Mouse (Mus musculus) liver, embryonic 14.5 days (tissue): Measurements from ENCODE around the gene Lair1. TPM values are rescaled to one million over a fixed set of nuclear protein-coding genes. Genes with fewer than 3 reads are reported as not detected.
A peak's percentile ranks its signal among the peaks of the same experiment; 100 is the strongest.
"Not testable (repeated sequence)": the region's sequence is repeated elsewhere in the genome, so short reads cannot be mapped to it uniquely, and the experiment has no call there.

Experiments
- ATAC-seq: fragments of 200-750 bp; cut with Nextera tagmentation; 2 replicates; pipeline ENCODE4 v1.8.0; 2017; ENCODE audit warnings: moderate number of reproducible peaks, mild to moderate bottlenecking, moderate library complexity; ENCODE audit not compliant: insufficient read depth
- DNase-seq, 3 experiments: peaks; one replicate each; pipeline ENCODE4 v3.0.0-alpha.2; 2012 to 2013; ENCODE audit warnings: low read depth in 3 of 3, low spot score in 3 of 3
- H3K27ac ChIP-seq: fragments of 300-500 bp; sonication (generic); 2 replicates; pipeline ENCODE4 v1.5.1; 2014; ENCODE audit warnings: moderate library complexity, mild to moderate bottlenecking, control low read depth, inconsistent platforms
- H3K27me3 ChIP-seq: fragments of 300-500 bp; sonication (generic); 2 replicates; pipeline ENCODE4 v1.6.1; 2014; ENCODE audit warnings: mild to moderate bottlenecking, low read length, moderate library complexity; ENCODE audit not compliant: control insufficient read depth, insufficient read depth
- H3K36me3 ChIP-seq: fragments of 300-500 bp; sonication (generic); replicated peaks from 2 replicates; pipeline ENCODE4 v1.6.1; 2014; ENCODE audit warnings: low read depth; ENCODE audit not compliant: control insufficient read depth, insufficient read depth
- H3K4me1 ChIP-seq, 2 experiments: fragments of 200-500 bp in 1 of 2; fragments of 300-500 bp in 1 of 2; sonication (generic) in 1 of 2; replicated peaks; 2 replicates each; pipeline ENCODE4 v1.6.1; 2012 to 2014; ENCODE audit warnings: antibody characterized with exemption in 1 of 2, inconsistent platforms in 1 of 2, low read length in 1 of 2; ENCODE audit not compliant: control insufficient read depth in 2 of 2, insufficient read depth in 2 of 2
- H3K4me2 ChIP-seq: fragments of 300-500 bp; sonication (generic); 2 replicates; pipeline ENCODE4 v1.6.1; 2014; ENCODE audit warnings: low read depth, mild to moderate bottlenecking, control low read depth, moderate library complexity
- H3K4me3 ChIP-seq, 2 experiments: fragments of 200-500 bp in 1 of 2; fragments of 300-500 bp in 1 of 2; sonication (generic) in 1 of 2; 2 replicates each; pipeline ENCODE4 v1.5.1; 2012 to 2014; ENCODE audit warnings: low read depth in 2 of 2, low read length in 2 of 2, mild to moderate bottlenecking in 2 of 2, control low read depth in 1 of 2, inconsistent platforms in 1 of 2, moderate library complexity in 1 of 2; ENCODE audit not compliant: insufficient read depth in 1 of 2
- H3K9ac ChIP-seq: fragments of 300-500 bp; sonication (generic); replicated peaks from 2 replicates; pipeline ENCODE4 v1.6.1; 2014; ENCODE audit warnings: mild to moderate bottlenecking, control low read depth, moderate library complexity
- H3K9me3 ChIP-seq: fragments of 300-500 bp; sonication (generic); 2 replicates; pipeline ENCODE4 v1.6.1; 2016; ENCODE audit warnings: low read length, mixed read lengths; ENCODE audit not compliant: control insufficient read depth
- CTCF ChIP-seq: IDR thresholded peaks from 2 replicates; pipeline ENCODE4 v1.5.1; 2016; ENCODE audit warnings: antibody characterized with exemption, low read depth, control low read depth
- EP300 ChIP-seq: IDR thresholded peaks from 2 replicates; pipeline ENCODE4 v1.6.1; 2016; ENCODE audit warnings: antibody characterized with exemption, low read depth
- WGBS: fragments of 180-500 bp; shearing (Covaris S2); extraction: QIAGEN DNeasy Blood & Tissue Kit; methylation state at CpG from one replicate; pipeline ENCODE4 v1.1.7; 2014; ENCODE audit not compliant: insufficient replicate concordance; 5-methylcytosine and 5-hydroxymethylcytosine counted together
- polyA plus RNA-seq, 2 experiments: library from polyadenylated mRNA; depleted of rRNA in 1 of 2; stranded (reverse) in 1 of 2; unstranded in 1 of 2; fragments of >200 nt; fragmentation: Nextera tagmentation in 1 of 2; extraction: Ambion mirVana in 1 of 2; gene quantifications; 2 replicates each; pipeline versions ENCODE4 v1.2.1 to v1.2.3; 2012 to 2014

Gene Lair1
- polyA plus RNA-seq, 2 experiments = 1.3 to 2.2 TPM

GRCm38 (mm10) chr7:4026794-4027421 is 36.1 kb downstream of the Lair1 start:
- ATAC-seq (no peak), DNase-seq (no peak)
- no peak for TF ChIP-seq EP300
- TF ChIP-seq CTCF = peak; percentile 53
- H3K27me3 ChIP-seq = no peaks in the 10 kb centered on the region
- H3K4me1 ChIP-seq = no peaks in the 10 kb centered on the region
- no peak overlapping the region for H3K9ac ChIP-seq
- H3K9me3 ChIP-seq = no peaks in the 10 kb centered on the region
- no peak overlapping the region for H3K4me3 ChIP-seq
- no peak overlapping the region for H3K27ac ChIP-seq
- no peaks in the 10 kb centered on the region for H3K36me3 ChIP-seq
- 25% methylated on average over 3 of the region's 3 CpGs for WGBS
- H3K4me2 ChIP-seq = no peak overlapping the region

GRCm38 (mm10) chr7:4004636-4005035 is 58.4 kb downstream of the Lair1 start:
- 36% methylated on average over 3 of the region's 3 CpGs for WGBS
- not testable (repeated sequence) for H3K9ac ChIP-seq, H3K4me1 ChIP-seq, DNase-seq, H3K4me3 ChIP-seq, H3K36me3 ChIP-seq, H3K4me2 ChIP-seq, H3K27me3 ChIP-seq, H3K9me3 ChIP-seq, ATAC-seq, H3K27ac ChIP-seq

GRCm38 (mm10) chr7:4003996-4004395 is 59.0 kb downstream of the Lair1 start:
- H3K9me3 ChIP-seq, H3K36me3 ChIP-seq, ATAC-seq, DNase-seq, H3K4me1 ChIP-seq, H3K4me2 ChIP-seq, H3K27me3 ChIP-seq, H3K27ac ChIP-seq, H3K4me3 ChIP-seq, H3K9ac ChIP-seq: not testable (repeated sequence)
- 59% methylated on average over 4 of the region's 4 CpGs for WGBS

GRCm38 (mm10) chr7:3962017-3962416 is 101.0 kb downstream of the Lair1 start:
- H3K27me3 ChIP-seq = no peaks in the 10 kb centered on the region
- DNase-seq = no peak
- no peak overlapping the region for H3K9ac ChIP-seq
- H3K4me2 ChIP-seq = no peak overlapping the region
- H3K27ac ChIP-seq = no peak overlapping the region
- no peaks in the 10 kb centered on the region for H3K36me3 ChIP-seq
- H3K9me3 ChIP-seq = no peaks in the 10 kb centered on the region
- H3K4me3 ChIP-seq = no peak overlapping the region
- H3K4me1 ChIP-seq = no peaks in the 10 kb centered on the region
- TF ChIP-seq EP300 (no peak), CTCF (no peak)
- ATAC-seq = no peak
- WGBS = 54% methylated on average over 2 of the region's 2 CpGs

GRCm38 (mm10) chr7:3957387-3957786 is 105.6 kb downstream of the Lair1 start:
- DNase-seq (no peak), ATAC-seq (no peak)
- H3K9ac ChIP-seq = no peak overlapping the region
- no peak overlapping the region for H3K4me3 ChIP-seq
- WGBS = 56% methylated on average over 3 of the region's 3 CpGs
- no peaks in the 10 kb centered on the region for H3K9me3 ChIP-seq
- no peaks in the 10 kb centered on the region for H3K4me1 ChIP-seq
- no peak for TF ChIP-seq CTCF
- H3K27me3 ChIP-seq = no peaks in the 10 kb centered on the region
- H3K36me3 ChIP-seq = no peaks in the 10 kb centered on the region
- H3K27ac ChIP-seq = no peak overlapping the region
- H3K4me2 ChIP-seq = no peak overlapping the region

Other genes with a start within 250 kb of the Lair1 start
- gene Gm15448, start 237.5 kb downstream of the Lair1 start, polyA plus RNA-seq (2012; rRNA removed) = 0.06 and 0.11 TPM in 2 replicates
- 0.23 TPM in 1 of 2 replicates, not detected in the other for gene Gm15448, start 237.5 kb downstream of the Lair1 start, polyA plus RNA-seq (2014; fragmentation: Nextera tagmentation; extraction: Ambion mirVana)
- 0.39 and 0.53 TPM in 2 replicates for gene Pira2, start 218.2 kb downstream of the Lair1 start, polyA plus RNA-seq (2012; rRNA removed)
- gene Pira2, start 218.2 kb downstream of the Lair1 start, polyA plus RNA-seq (2014; fragmentation: Nextera tagmentation; extraction: Ambion mirVana) = 1.5 and 1.9 TPM in 2 replicates
- 0.20 and 0.28 TPM in 2 replicates for gene Gm14548, start 165.1 kb downstream of the Lair1 start, polyA plus RNA-seq (2012; rRNA removed)
- 0.10 and 0.55 TPM in 2 replicates for gene Gm14548, start 165.1 kb downstream of the Lair1 start, polyA plus RNA-seq (2014; fragmentation: Nextera tagmentation; extraction: Ambion mirVana)
- 0.26 and 0.32 TPM in 2 replicates for gene Lilra6, start 147.7 kb downstream of the Lair1 start, polyA plus RNA-seq (2012; rRNA removed)
- gene Lilra6, start 147.7 kb downstream of the Lair1 start, polyA plus RNA-seq (2014; fragmentation: Nextera tagmentation; extraction: Ambion mirVana) = 0.14 and 0.15 TPM in 2 replicates
- 0.11 and 0.36 TPM in 2 replicates for gene Ttyh1, start 56.2 kb upstream of the Lair1 start, polyA plus RNA-seq (2012; rRNA removed)
- gene Ttyh1, start 56.2 kb upstream of the Lair1 start, polyA plus RNA-seq (2014; fragmentation: Nextera tagmentation; extraction: Ambion mirVana) = 0.23 and 0.24 TPM in 2 replicates
- gene Leng8, start 73.8 kb upstream of the Lair1 start, polyA plus RNA-seq (2012; rRNA removed) = 52.6 and 61.1 TPM in 2 replicates
- gene Leng8, start 73.8 kb upstream of the Lair1 start, polyA plus RNA-seq (2014; fragmentation: Nextera tagmentation; extraction: Ambion mirVana) = 12.5 and 13.7 TPM in 2 replicates
- 0.61 and 0.71 TPM in 2 replicates for gene Leng9, start 87.2 kb upstream of the Lair1 start, polyA plus RNA-seq (2012; rRNA removed)
- gene Leng9, start 87.2 kb upstream of the Lair1 start, polyA plus RNA-seq (2014; fragmentation: Nextera tagmentation; extraction: Ambion mirVana) = 0.44 and 0.56 TPM in 2 replicates
- gene Cdc42ep5, start 101.7 kb upstream of the Lair1 start, polyA plus RNA-seq (2012; rRNA removed) = 6.1 and 8.4 TPM in 2 replicates
- gene Cdc42ep5, start 101.7 kb upstream of the Lair1 start, polyA plus RNA-seq (2014; fragmentation: Nextera tagmentation; extraction: Ambion mirVana) = 6.7 TPM in 2 replicates
- 0.16 and 0.24 TPM in 2 replicates for gene Lilra5, start 174.6 kb upstream of the Lair1 start, polyA plus RNA-seq (2012; rRNA removed)
- gene Lilra5, start 174.6 kb upstream of the Lair1 start, polyA plus RNA-seq (2014; fragmentation: Nextera tagmentation; extraction: Ambion mirVana) = 0.43 and 0.44 TPM in 2 replicates